Mouse (Mus musculus) midbrain, embryonic 16.5 days (tissue): ENCODE data around the gene Gm20388. TPM values are rescaled to one million over a fixed set of nuclear protein-coding genes. Genes with fewer than 3 reads are reported as not detected.
A peak's percentile ranks its signal among the peaks of the same experiment; 100 is the strongest.

ENCODE experiments used
- ATAC-seq: fragments of 200-750 bp; cut with Nextera tagmentation; 2 replicates; pipeline ENCODE4 v1.8.0; 2017; ENCODE audit warnings: moderate TSS enrichment
- H3K27ac ChIP-seq: fragments of 300-500 bp; sonication (generic); 2 replicates; pipeline ENCODE4 v1.5.1; 2014; ENCODE audit warnings: mild to moderate bottlenecking, low read length, mixed read lengths
- H3K27me3 ChIP-seq: fragments of 300-500 bp; sonication (generic); 2 replicates; pipeline ENCODE4 v1.6.1; 2014; ENCODE audit warnings: low read depth, low read length, mixed read lengths; ENCODE audit not compliant: control insufficient read depth, insufficient read depth
- H3K36me3 ChIP-seq: fragments of 300-500 bp; sonication (generic); 2 replicates; pipeline ENCODE4 v1.6.1; 2014; ENCODE audit warnings: mild to moderate bottlenecking, low read length, moderate library complexity, mixed read lengths; ENCODE audit not compliant: control insufficient read depth, insufficient read depth
- H3K4me1 ChIP-seq: fragments of 300-500 bp; sonication (generic); 2 replicates; pipeline ENCODE4 v1.6.1; 2014; ENCODE audit warnings: mild to moderate bottlenecking, low read length, mixed read lengths; ENCODE audit not compliant: control insufficient read depth, insufficient read depth
- H3K4me2 ChIP-seq: fragments of 300-500 bp; sonication (generic); 2 replicates; pipeline ENCODE4 v1.6.1; 2014; ENCODE audit warnings: mild to moderate bottlenecking, low read length, mixed read lengths
- H3K4me3 ChIP-seq: fragments of 300-500 bp; sonication (generic); 2 replicates; pipeline ENCODE4 v1.5.1; 2014; ENCODE audit warnings: low read depth, mild to moderate bottlenecking, low read length, moderate library complexity, mixed read lengths
- H3K9ac ChIP-seq: fragments of 300-500 bp; sonication (generic); 2 replicates; pipeline ENCODE4 v1.6.1; 2014; ENCODE audit warnings: low read depth, low read length, mixed read lengths
- H3K9me3 ChIP-seq: fragments of 300-500 bp; sonication (generic); replicated peaks from 2 replicates; pipeline ENCODE4 v1.6.1; 2014; ENCODE audit warnings: mild to moderate bottlenecking, low read length, mixed read lengths; ENCODE audit not compliant: control insufficient read depth, poor library complexity, severe bottlenecking
- WGBS: fragments of 180-500 bp; shearing (Covaris S2); extraction: QIAGEN DNeasy Blood & Tissue Kit; methylation state at CpG from one replicate; pipeline ENCODE4 v1.1.7; 2014; 5-methylcytosine and 5-hydroxymethylcytosine counted together
- polyA plus RNA-seq: library from polyadenylated mRNA; unstranded; fragments of >200 nt; fragmentation: Nextera tagmentation; extraction: Ambion mirVana; gene quantifications from 2 replicates; pipeline ENCODE4 v1.2.1, GENCODE M21; 2015

The Gm20388 gene
- polyA plus RNA-seq, 1 experiment from 2014 or later, result 7.5 TPM

- no peaks in the 10 kb centered on the region for H3K9me3 ChIP-seq
- H3K4me3 ChIP-seq, result no peak overlapping the region
- whole genome bisulfite sequencing, result 72% methylated on average over 15 of the region's 15 CpGs
- no peak overlapping the region for H3K27ac ChIP-seq
- H3K4me1 ChIP-seq, result peaks cover 4% of the 10 kb centered on the region; the same call in 1 of the 2 replicates
- no peak overlapping the region for H3K4me2 ChIP-seq
- no peak for ATAC-seq
- H3K36me3 ChIP-seq, result no peaks in the 10 kb centered on the region
- H3K27me3 ChIP-seq, result peaks cover 12% of the 10 kb centered on the region
- no peak overlapping the region for H3K9ac ChIP-seq
Measured at GRCm38 (mm10) chr8:119988087-119988486, 77.4 kb downstream of the Gm20388 start.

- Histone ChIP-seq H3K36me3 (no peaks in the 10 kb centered on the region), H3K27ac (no peak within 1 kb of the TSS), H3K27me3 (peaks cover 20% of the 10 kb centered on the region), H3K4me2 (peak within 1 kb of the TSS; percentile 80), H3K9ac (peak within 1 kb of the TSS; percentile 28; the same call in 1 of the 2 replicates), H3K9me3 (no peaks in the 10 kb centered on the region), H3K4me1 (peaks cover 4% of the 10 kb centered on the region; the same call in 1 of the 2 replicates), H3K4me3 (peak within 1 kb of the TSS; percentile 42)
- ATAC-seq, result peak; percentile 93
- WGBS, result under 1% methylated on average over 25 of the region's 25 CpGs
Measured at GRCm38 (mm10) chr8:119992249-119992648, 81.6 kb downstream of the Gm20388 start, which contains the start of gene Crispld2. Crispld2 (plus strand) TSS chr8:119992438.

- Histone ChIP-seq H3K9ac (no peak overlapping the region), H3K27ac (no peak overlapping the region), H3K9me3 (no peaks in the 10 kb centered on the region), H3K4me3 (no peak overlapping the region), H3K27me3 (peaks cover 20% of the 10 kb centered on the region), H3K36me3 (no peaks in the 10 kb centered on the region), H3K4me2 (no peak overlapping the region), H3K4me1 (peaks cover 4% of the 10 kb centered on the region; the same call in 1 of the 2 replicates)
- ATAC-seq, result no peak
- 84% methylated on average over 7 of the region's 7 CpGs for WGBS
Measured at GRCm38 (mm10) chr8:119994114-119994513, 83.5 kb downstream of the Gm20388 start.

- no peak overlapping the region for H3K4me3 ChIP-seq
- ATAC-seq, result no peak
- no peak overlapping the region for H3K27ac ChIP-seq
- no peaks in the 10 kb centered on the region for H3K36me3 ChIP-seq
- H3K9ac ChIP-seq, result no peak overlapping the region
- H3K4me1 ChIP-seq, result peaks cover 4% of the 10 kb centered on the region; the same call in 1 of the 2 replicates
- no peak overlapping the region for H3K4me2 ChIP-seq
- no peaks in the 10 kb centered on the region for H3K9me3 ChIP-seq
- peaks cover 20% of the 10 kb centered on the region for H3K27me3 ChIP-seq
- 65% methylated on average over 6 of the region's 6 CpGs for WGBS
Measured at GRCm38 (mm10) chr8:119994556-119994955, 83.9 kb downstream of the Gm20388 start.

- Histone ChIP-seq H3K4me2 (no peak overlapping the region), H3K9ac (no peak overlapping the region), H3K27ac (no peak overlapping the region), H3K4me1 (peaks cover 5% of the 10 kb centered on the region; the same call in 1 of the 2 replicates), H3K9me3 (no peaks in the 10 kb centered on the region), H3K36me3 (no peaks in the 10 kb centered on the region), H3K4me3 (no peak overlapping the region), H3K27me3 (peaks cover 13% of the 10 kb centered on the region)
- WGBS, result 89% methylated on average over 4 of the region's 4 CpGs
- no peak for ATAC-seq
Measured at GRCm38 (mm10) chr8:119997266-119997665, 86.6 kb downstream of the Gm20388 start.

- Histone ChIP-seq H3K9ac (no peak overlapping the region), H3K4me3 (no peak overlapping the region), H3K4me2 (no peak overlapping the region), H3K27me3 (no peaks in the 10 kb centered on the region), H3K27ac (no peak overlapping the region), H3K36me3 (no peaks in the 10 kb centered on the region), H3K4me1 (peaks cover 10% of the 10 kb centered on the region; the same call in 1 of the 2 replicates), H3K9me3 (no peaks in the 10 kb centered on the region)
- no peak for ATAC-seq
- 71% methylated on average over 8 of the region's 8 CpGs for WGBS
Measured at GRCm38 (mm10) chr8:120000461-120000860, 89.8 kb downstream of the Gm20388 start.

GRCm38 (mm10) chr8:120001712-120002111 lies 91.1 kb downstream of the Gm20388 start:
- no peak for ATAC-seq
- Histone ChIP-seq H3K4me1 (peaks cover 10% of the 10 kb centered on the region; the same call in 1 of the 2 replicates), H3K4me2 (no peak overlapping the region), H3K27me3 (no peaks in the 10 kb centered on the region), H3K9me3 (no peaks in the 10 kb centered on the region), H3K36me3 (no peaks in the 10 kb centered on the region), H3K4me3 (no peak overlapping the region), H3K27ac (no peak overlapping the region), H3K9ac (no peak overlapping the region)
- 60% methylated on average over 7 of the region's 7 CpGs for WGBS

GRCm38 (mm10) chr8:120002348-120002747 lies 91.7 kb downstream of the Gm20388 start:
- Histone ChIP-seq H3K27me3 (no peaks in the 10 kb centered on the region), H3K9me3 (no peaks in the 10 kb centered on the region), H3K4me2 (no peak overlapping the region), H3K27ac (no peak overlapping the region), H3K4me3 (no peak overlapping the region), H3K4me1 (peaks cover 10% of the 10 kb centered on the region; the same call in 1 of the 2 replicates), H3K9ac (no peak overlapping the region), H3K36me3 (no peaks in the 10 kb centered on the region)
- ATAC-seq, result no peak
- 50% methylated on average over 9 of the region's 9 CpGs for WGBS

GRCm38 (mm10) chr8:120004154-120004702 lies 93.6 kb downstream of the Gm20388 start:
- ATAC-seq, result no peak
- Histone ChIP-seq H3K27ac (no peak overlapping the region), H3K9me3 (no peaks in the 10 kb centered on the region), H3K27me3 (no peaks in the 10 kb centered on the region), H3K36me3 (no peaks in the 10 kb centered on the region), H3K4me1 (peaks cover 10% of the 10 kb centered on the region; the same call in 1 of the 2 replicates), H3K4me3 (no peak overlapping the region), H3K4me2 (no peak overlapping the region), H3K9ac (no peak overlapping the region)
- WGBS, result 41% methylated on average over 14 of the region's 14 CpGs
